Mouse (Mus musculus) retina, postnatal 1 day (tissue): ENCODE measurements around the gene Nsmce1.

Experiments used
- DNase-seq: peaks from one replicate; pipeline ENCODE4 v3.0.0-alpha.2; 2012

Nsmce1 gene

GRCm38 (mm10) chr7:125490947-125491735 lies at the start of gene Nsmce1:
TSS of gene Nsmce1 (minus strand) at chr7:125491596.
- peak; percentile 97 for DNase-seq

DNA sequence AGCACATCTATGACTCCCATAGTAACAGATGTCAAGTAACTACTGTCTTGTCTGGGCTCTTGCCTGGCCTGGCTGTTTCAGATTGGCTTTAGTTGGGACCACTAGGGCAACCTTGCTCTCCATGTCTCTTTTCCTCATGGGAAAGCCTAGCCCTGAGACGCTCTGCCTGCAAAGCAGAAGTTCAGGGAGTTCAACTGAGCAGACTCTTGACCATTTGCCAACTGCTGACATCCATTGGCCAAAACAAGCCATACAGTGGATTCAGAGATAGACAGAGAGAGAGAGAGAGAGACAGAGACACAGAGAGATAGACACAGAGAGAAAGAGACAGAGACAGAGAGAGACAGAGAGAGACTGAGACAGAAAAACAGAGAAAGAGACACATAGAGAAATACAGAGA lies 49.6 kb upstream of the Nsmce1 start:
- no peak for DNase-seq

GRCm38 (mm10) chr7:125539351-125539750 lies 48.0 kb upstream of the Nsmce1 start:
- no peak for DNase-seq

- no peak for DNase-seq
Measured at GRCm38 (mm10) chr7:125527901-125528580, 36.6 kb upstream of the Nsmce1 start.

DNA sequence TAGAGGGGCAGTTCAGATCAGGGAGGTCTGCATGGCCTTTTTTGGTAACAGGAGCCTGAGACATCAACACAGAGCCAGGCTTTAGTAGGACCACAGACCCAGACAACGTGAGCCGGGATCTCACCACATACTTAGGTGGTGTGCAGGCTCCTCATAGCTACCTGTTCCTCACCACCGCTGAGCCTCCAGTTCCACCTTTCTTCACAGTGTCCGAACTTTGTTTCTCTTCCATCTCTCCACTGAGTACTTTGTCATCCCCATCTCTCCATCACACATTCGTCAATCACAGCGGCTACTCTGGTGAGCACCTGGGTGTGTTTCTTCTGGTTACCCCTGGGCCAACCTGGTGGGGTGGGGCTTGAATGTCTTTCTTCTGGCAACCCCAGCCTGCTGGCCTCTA lies 35.8 kb upstream of the Nsmce1 start:
- DNase-seq, result no peak

- no peak for DNase-seq
Measured at GRCm38 (mm10) chr7:125523051-125523450, 31.7 kb upstream of the Nsmce1 start.

- DNase-seq, result no peak
Measured at GRCm38 (mm10) chr7:125519715-125520114, 28.3 kb upstream of the Nsmce1 start.

DNA sequence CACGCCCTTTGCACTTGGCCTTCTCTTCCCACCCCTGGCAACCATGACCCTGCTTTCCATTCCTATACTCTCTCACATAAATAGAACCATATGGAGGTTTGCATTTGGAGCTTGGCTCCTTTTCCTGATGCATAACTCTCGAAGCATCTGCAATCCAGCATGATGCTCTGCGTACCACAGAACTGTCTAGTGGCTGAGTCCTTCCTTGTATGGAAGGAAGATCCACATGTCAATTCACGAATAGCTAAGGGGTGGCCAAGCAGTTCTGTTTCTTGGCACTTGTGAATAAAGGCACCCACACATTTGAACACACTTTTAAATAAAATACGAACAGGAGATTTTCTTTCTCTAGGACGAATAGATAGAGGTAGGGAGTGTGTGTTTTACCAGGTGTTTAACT lies 26.1 kb upstream of the Nsmce1 start:
- DNase-seq, result no peak

- DNase-seq, result no peak
Measured at GRCm38 (mm10) chr7:125516723-125517122, 25.3 kb upstream of the Nsmce1 start.

- DNase-seq, result no peak
Measured at GRCm38 (mm10) chr7:125515081-125515853, 23.9 kb upstream of the Nsmce1 start.

DNA sequence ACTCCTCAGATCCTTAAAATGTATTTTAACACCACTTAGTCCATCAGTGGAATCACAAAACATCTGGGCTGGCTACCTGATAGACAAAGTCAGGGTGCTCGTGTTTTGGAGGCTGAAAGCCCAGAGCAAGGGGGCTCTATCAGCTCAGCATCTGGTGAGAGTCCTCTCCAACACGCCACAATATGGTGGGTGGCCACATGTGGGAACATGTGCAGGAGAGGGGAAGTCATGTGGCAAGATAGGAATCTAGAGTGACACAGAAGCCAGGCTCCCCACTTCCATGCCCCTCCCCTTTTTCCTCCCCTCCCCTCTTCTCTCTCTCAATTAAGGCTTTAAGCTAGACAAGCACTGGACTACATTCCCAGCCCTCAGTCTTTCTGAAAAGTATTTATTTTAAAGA lies 20.5 kb upstream of the Nsmce1 start:
- DNase-seq, result no peak

DNA sequence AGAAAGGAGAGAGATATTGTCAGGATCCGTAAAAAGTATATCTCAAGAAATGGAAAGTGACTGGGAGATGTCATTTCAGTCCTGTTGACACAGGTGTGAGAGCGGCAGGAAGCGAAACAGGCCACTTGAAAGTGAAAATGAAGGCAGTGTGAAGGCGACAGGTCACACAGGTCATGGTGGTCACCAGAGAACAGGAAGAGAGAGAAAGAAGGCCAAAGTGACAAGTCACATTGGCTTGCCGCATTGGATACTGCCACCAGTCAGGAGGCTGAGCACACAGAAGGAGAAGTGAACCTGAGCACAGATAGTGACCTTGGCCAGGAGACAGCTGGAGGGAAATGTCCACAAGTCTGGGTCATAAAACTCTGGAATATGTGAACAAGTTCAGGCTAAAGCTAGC lies 20.0 kb upstream of the Nsmce1 start:
- DNase-seq, result no peak

- no peak for DNase-seq
Measured at GRCm38 (mm10) chr7:125507279-125507678, 15.9 kb upstream of the Nsmce1 start.

DNA sequence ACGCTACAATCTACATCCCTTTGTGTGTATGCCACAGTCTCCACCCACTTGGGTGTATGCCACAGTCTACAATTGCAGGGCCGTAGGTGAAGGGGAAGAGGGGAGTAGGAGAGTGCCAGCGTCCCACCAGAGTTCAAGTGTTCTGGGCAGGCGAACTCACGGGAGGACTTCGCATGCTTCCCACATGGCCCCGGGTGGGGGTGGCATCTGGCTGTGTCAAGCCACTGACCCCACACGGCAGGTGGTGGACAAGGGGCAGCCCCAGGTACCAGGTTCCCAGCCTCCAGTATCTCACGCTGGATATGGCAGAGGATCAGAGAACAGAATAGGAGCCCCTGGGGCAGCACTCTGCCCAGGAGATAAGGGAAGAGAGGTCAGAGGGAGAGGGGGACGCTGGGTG lies 14.2 kb upstream of the Nsmce1 start:
- DNase-seq, result no peak

- DNase-seq, result no peak
Measured at GRCm38 (mm10) chr7:125504618-125505017, 13.2 kb upstream of the Nsmce1 start.

GRCm38 (mm10) chr7:125503374-125504092 lies 12.1 kb upstream of the Nsmce1 start:
- no peak for DNase-seq

DNA sequence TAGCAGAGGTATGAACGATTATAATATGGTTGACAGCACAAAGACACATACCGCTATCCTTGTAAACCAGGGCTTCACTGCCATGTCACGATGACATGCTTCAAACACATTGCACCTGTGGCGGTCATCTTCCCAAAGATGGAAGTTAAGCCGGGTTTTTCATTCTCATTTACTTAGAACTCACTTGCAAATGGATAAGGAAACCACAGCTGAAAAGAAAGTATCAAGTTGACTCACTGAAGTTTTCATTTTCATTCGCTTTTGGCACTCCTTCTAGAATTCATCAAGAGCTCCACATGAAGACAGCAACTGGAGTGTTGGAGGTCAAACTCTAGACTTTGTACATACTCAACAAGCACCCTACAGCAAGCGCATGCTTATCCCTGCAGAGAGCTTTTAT lies 9.5 kb upstream of the Nsmce1 start:
- no peak for DNase-seq

GRCm38 (mm10) chr7:125499927-125500868 lies 8.8 kb upstream of the Nsmce1 start:
- no peak for DNase-seq

DNA sequence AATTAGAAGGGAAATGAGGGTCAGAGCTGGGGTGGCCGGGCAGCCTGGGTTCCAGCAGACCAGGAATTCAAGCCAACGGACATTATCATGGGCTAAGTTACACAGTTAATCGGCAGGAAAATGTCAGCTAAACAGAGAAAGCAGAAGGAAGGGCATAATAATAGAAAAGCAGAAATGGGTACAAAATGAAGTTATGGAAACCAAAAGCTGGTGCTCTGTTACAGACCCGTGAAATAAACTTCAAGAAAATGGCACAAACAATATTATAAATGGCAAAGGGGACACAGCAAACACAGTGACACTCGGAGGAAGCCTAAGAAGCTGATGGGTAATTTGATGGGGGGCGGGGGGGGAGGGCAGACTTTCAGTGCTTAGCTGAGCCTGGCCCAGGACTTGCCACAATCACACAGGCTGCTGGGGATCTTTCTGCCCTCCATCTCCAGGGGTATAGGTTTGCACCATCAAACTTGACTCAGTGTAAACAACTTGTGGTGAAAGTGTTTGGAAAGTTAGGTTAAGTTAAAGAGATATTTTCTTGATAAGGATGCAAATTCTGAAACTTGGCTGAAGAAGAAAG lies 4.6 kb upstream of the Nsmce1 start:
- no peak for DNase-seq

GRCm38 (mm10) chr7:125492551-125492950 lies 1.2 kb upstream of the Nsmce1 start:
- DNase-seq, result no peak

GRCm38 (mm10) chr7:125491760-125492159 lies 364 bp upstream of the Nsmce1 start:
- no peak for DNase-seq
